Mouse (Mus musculus) brain, embryonic 18.5 days (tissue): ENCODE results near the gene Foxp1.

Experiments used
- DNase-seq: peaks from one replicate; pipeline ENCODE4 v3.0.0-alpha.2; 2012; ENCODE audit warnings: low read depth, low spot score

Foxp1 gene

DNA sequence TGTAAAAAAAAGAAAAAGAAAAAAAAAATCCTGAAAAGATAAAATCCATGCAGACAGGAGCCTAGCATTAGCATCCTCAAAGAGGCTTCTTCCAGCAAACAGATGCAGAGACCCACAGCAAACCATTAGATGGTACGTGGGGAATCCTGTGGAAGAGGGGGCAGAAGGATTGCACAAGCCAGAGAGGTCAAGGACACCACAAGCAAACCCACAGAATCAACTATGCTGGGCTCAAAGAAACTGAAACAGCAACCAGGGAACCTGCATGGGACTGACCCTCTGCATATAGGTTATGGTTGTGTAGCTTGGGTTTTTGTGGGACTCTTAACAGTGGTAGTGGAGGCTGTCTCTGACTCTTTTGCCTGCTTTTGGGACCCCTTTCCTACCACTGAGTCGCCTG lies 466.1 kb downstream of the Foxp1 start:
- no peak for DNase-seq

DNA sequence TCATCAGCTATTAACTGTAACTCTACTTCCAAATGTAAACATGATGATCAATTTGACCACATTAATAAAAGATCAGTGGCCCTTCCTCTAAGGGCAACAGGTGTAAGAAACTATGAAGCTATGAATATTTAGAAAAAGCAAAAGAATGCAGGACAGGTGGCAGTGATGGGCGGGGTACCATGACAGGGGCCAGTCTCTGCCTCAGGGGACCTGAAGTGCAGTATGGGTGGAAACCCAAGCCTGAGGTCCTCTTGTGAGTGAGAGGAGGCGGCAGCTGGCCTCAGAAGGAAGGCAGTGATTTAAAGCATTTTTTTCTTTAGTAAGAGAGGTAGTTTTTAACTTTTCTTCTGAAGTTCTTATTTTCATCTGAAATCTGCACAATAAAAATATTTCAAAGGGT lies 468.5 kb downstream of the Foxp1 start:
- no peak for DNase-seq

GRCm38 (mm10) chr6:99053111-99053510 lies 469.4 kb downstream of the Foxp1 start:
- DNase-seq: no peak

GRCm38 (mm10) chr6:99051724-99052123 lies 470.8 kb downstream of the Foxp1 start:
- no peak for DNase-seq

GRCm38 (mm10) chr6:99050288-99051006 lies 472.1 kb downstream of the Foxp1 start:
- DNase-seq: no peak

GRCm38 (mm10) chr6:99047322-99047721 lies 475.2 kb downstream of the Foxp1 start:
- no peak for DNase-seq

DNA sequence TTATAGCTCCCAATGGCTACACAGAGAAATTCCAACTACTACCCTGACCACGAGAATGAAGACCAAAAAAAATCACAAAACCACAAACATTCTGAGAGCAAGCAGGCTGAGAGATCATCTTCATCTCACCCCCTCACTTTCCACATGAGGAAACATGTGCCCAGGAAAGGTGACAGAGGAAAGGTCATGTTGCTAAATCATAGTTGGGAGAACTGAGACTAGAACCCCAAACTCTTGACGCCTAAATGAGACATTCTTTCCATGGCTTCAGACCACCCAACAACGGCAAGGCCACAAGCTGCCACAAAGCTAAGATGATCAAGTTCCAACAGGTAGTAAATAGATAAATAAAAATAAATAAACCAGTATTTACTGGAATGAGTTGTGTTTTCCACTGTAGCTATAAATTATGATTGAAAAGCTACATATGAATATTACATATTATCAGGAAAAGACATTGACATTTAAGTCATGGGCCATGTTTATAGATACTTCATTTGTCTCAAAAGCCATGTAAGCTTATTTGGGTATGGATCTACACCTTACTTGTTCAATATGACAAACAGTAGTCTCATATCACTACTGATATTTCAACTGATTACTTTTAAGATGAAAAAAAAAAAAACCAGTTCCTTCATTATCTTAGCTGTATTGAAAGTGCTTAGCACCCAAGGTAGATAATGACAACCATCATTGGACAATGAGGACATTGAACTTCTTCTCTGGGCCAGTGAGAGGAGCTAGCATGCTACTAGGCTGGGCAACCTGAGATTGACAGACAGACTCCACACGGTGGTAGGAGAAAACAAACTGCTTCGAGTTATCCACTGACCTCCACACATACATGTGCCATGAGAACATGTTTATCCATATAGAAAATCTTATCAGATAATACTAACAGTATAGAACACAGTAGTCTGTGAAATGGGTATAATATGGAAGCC lies 476.4 kb downstream of the Foxp1 start:
- DNase-seq: no peak

- DNase-seq: no peak
Observed at GRCm38 (mm10) chr6:99043932-99044664, 478.4 kb downstream of the Foxp1 start.

DNA sequence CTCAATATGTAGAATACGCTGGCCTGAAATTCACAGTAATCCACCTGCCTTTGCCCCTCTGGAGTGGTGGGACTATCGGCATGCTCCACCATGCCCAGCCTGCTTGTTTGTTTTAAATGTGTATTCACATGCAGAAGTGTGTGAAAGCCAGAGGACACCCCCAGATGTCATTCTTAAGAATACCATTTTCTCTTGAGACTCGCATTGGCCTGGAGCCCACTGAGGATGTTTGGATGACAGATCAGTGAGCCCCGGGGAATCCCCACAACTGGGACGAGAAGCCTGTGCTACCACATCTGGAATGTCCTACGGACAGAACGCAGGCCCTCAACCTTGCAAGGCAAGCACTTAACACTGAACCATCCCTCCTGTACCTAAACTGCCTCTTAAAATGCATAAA lies 479.3 kb downstream of the Foxp1 start:
- DNase-seq: no peak

GRCm38 (mm10) chr6:99042175-99042954 lies 480.2 kb downstream of the Foxp1 start:
- no peak for DNase-seq

DNA sequence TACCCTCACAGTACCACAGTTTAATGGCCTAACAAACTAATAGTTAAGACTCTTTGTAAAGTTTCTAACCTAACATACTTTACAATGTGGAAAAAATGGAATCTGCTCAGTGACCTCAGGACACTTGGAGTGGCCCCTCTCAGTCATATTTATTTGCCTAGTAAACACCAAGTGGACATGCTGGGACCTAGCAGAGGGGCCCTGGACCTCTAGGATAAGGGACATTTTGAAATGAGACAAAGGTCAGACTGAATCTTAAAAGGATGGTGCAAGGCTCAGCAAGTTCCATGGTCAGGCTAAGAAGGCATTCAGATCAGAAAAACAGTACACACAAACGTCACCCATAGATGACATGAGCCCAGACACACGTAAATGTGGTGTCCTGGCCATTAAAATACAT lies 483.5 kb downstream of the Foxp1 start:
- no peak for DNase-seq

DNA sequence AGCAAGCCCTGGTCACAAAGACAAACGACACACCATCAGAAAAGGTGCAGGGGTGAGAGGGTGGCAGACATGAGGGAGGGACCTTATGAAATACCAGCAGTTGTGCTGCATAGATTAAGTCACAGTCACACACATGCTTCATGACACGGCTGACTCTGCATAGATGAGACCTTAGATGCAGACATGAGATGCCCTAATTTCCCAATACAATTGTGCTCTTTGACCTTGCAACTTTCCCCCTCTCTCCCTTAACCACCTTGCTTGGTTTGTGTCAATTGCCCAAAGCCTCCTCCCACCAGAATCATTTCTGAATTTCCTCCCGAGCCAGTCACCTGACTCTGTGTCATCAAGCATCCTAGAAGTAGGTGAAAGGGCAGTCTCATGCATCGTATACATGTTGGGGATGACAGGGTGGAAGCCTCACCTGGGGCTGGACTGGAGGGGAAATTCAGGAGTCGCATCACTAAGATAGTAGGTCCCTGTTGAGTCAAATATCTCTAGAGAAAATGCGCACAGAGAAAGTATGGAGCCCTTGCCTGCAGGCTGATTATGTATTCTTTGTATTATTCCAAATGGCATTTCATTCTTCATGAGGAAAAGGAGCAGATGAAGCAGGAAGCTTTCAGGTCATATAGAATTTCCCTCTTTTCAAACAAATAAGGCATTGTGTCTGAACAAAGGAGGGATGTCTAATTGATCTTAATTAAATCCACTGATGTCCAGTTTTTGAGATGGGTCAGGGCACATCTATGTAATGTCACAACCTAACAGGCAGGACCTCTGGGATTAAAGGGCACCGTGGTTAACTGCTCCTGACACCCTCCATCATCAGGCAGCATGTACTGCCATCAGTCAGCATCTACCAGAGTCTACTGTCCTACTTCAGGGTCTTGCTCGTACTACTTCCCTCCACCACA lies 486.8 kb downstream of the Foxp1 start:
- DNase-seq: no peak

DNA sequence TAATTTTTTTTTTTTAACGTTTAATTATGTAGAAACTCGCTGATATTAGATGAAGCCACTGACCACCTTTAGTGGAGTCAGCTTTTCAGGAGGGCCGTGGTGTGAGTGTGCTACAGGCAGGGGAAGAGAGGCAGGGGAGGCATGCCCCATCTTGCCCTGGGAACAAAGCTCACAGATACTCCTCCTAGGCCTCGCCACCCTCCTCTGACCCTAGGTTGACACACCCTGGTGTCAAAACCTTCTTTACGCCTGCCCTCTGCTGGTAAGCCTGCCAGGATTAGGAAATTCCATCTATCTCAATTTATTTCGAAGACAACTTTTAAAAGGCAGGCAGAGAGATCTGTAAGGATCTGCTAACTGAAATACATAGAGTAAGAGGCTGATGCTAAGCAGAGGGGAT lies 489.5 kb downstream of the Foxp1 start:
- DNase-seq: no peak

- no peak for DNase-seq
Observed at GRCm38 (mm10) chr6:99031321-99031903, 491.1 kb downstream of the Foxp1 start.

DNA sequence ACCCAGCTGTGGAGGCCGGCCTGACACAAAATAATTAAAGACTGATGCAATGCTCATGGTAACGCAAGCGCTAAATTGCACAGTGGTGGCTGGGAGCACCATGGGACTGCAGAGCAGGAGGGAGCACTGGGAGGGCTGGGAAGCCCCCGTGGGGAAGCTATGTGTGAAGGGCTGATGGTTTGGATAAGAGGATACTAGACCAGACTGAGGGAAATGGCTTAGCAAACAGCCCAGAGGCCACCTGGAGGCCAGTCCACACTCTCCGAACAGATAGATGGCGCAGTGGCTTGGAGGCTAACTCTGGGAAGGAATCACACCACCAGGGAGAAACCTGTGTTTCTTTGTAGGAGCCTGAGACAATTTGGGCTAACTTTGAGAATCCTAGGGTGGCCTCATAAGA lies 492.3 kb downstream of the Foxp1 start:
- no peak for DNase-seq

GRCm38 (mm10) chr6:99029438-99029837 lies 493.1 kb downstream of the Foxp1 start:
- DNase-seq: no peak

DNA sequence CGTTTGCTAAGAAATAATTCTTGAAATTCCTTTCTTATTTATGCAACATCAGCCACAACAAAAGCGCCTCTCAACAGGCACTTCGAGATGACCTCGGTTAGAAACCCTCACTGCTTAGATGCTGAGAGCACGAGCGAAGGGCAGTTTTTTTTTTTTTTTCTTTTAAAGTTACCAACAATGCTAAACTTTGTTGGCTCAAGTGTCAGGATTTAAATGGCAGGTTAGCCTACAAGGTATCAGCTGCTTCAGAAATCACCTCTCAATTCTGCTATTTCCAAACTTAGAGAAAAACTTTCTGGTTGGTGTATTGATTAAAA lies 493.6 kb downstream of the Foxp1 start:
- no peak for DNase-seq

GRCm38 (mm10) chr6:99028161-99028988 lies 494.1 kb downstream of the Foxp1 start:
- DNase-seq: no peak

- no peak for DNase-seq
Observed at GRCm38 (mm10) chr6:99027542-99028160, 494.9 kb downstream of the Foxp1 start.
